Mouse (Mus musculus): ENCODE measurements around the gene Asic3.

- TF ChIP-seq CTCF (IDR thresholded peaks at IDR 0.05; ENCODE audit: insufficient read depth, low read depth, low read length): no peak
- TF ChIP-seq POLR2A (IDR thresholded peaks at IDR 0.05; ENCODE audit: insufficient read depth, low read depth, low read length): peak; percentile 89
These were observed 31.7 kb downstream of the Asic3 start, which contains the start of gene Fastk for GRCm38 (mm10) chr5:24444746-24445427.

Measured in olfactory bulb, adult 2 months (tissue).